Mouse (Mus musculus): ENCODE measurements at regions not wholly inside any gene's neighbourhood (a gene's known extent, or its start where the extent isn't known, plus 50 kb on each side); places are given as distances from the start of the nearest gene placed in this dataset.

GRCm38 (mm10) chr17:64229225-64229976 lies 102.3 kb downstream of the Pja2 start:
- no peak for DNase-seq (ENCODE audit: inconsistent age in 2 of 2, low spot score in 1 of 2)

GRCm38 (mm10) chr17:64214599-64214998 lies 117.1 kb downstream of the Pja2 start:
- DNase-seq (ENCODE audit: inconsistent age in 2 of 2, low spot score in 1 of 2) = peak; percentile 7 to 29

- DNase-seq (ENCODE audit: inconsistent age in 2 of 2, low spot score in 1 of 2) = no peak
Measured at GRCm38 (mm10) chr17:64213251-64213650, 118.5 kb downstream of the Pja2 start.

GRCm38 (mm10) chr17:64211281-64211680 lies 120.4 kb downstream of the Pja2 start:
- no peak for DNase-seq (ENCODE audit: inconsistent age in 2 of 2, low spot score in 1 of 2)

GRCm38 (mm10) chr17:64210366-64210765 lies 121.3 kb downstream of the Pja2 start:
- DNase-seq (ENCODE audit: inconsistent age in 2 of 2, low spot score in 1 of 2) = no peak

- DNase-seq (ENCODE audit: inconsistent age in 2 of 2, low spot score in 1 of 2) = no peak
Measured at GRCm38 (mm10) chr17:64209640-64210039, 122.1 kb downstream of the Pja2 start.

GRCm38 (mm10) chr17:64208152-64208855 lies 123.4 kb downstream of the Pja2 start:
- DNase-seq (ENCODE audit: inconsistent age in 2 of 2, low spot score in 1 of 2) = no peak

- no peak for DNase-seq (ENCODE audit: inconsistent age in 2 of 2, low spot score in 1 of 2)
Measured at GRCm38 (mm10) chr17:64206196-64206718, 125.5 kb downstream of the Pja2 start.

- DNase-seq (ENCODE audit: inconsistent age in 2 of 2, low spot score in 1 of 2) = no peak
Measured at GRCm38 (mm10) chr17:64203611-64204010, 128.1 kb downstream of the Pja2 start.

- no peak for DNase-seq (ENCODE audit: inconsistent age in 2 of 2, low spot score in 1 of 2)
Measured at GRCm38 (mm10) chr17:64202248-64202647, 129.5 kb downstream of the Pja2 start.

GRCm38 (mm10) chr17:64201609-64202008 lies 130.1 kb downstream of the Pja2 start:
- DNase-seq (ENCODE audit: inconsistent age in 2 of 2, low spot score in 1 of 2) = no peak

- no peak for DNase-seq (ENCODE audit: inconsistent age in 2 of 2, low spot score in 1 of 2)
Measured at GRCm38 (mm10) chr17:64200092-64200877, 131.4 kb downstream of the Pja2 start.

GRCm38 (mm10) chr17:64199241-64199933 lies 132.3 kb downstream of the Pja2 start:
- no peak for DNase-seq (ENCODE audit: inconsistent age in 2 of 2, low spot score in 1 of 2)

GRCm38 (mm10) chr17:64196437-64196836 lies 135.3 kb downstream of the Pja2 start:
- no peak for DNase-seq (ENCODE audit: inconsistent age in 2 of 2, low spot score in 1 of 2)

GRCm38 (mm10) chr17:64193055-64193454 lies 138.7 kb downstream of the Pja2 start:
- no peak for DNase-seq (ENCODE audit: inconsistent age in 2 of 2, low spot score in 1 of 2)

Data from adrenal gland, adult (tissue).